In genomic region chr2:57116366-57117200, GRCm38 (mm10) we compare ENCODE assay signal across 8 mouse cellular contexts. TPM values are rescaled to one million over a fixed set of nuclear protein-coding genes. Genes with fewer than 3 reads are reported as not detected.
DNase-seq lines count a peak whose midpoint lies in the region; ATAC-seq lines count a peak whose summit lies in the region.

No protein-coding gene starts in this region.

- H3K36me3 ChIP-seq in embryonic facial prominence, embryonic 15.5 days, result no peaks in the 10 kb centered on the region
- no peaks in the 10 kb centered on the region for H3K36me3 ChIP-seq in heart, embryonic 10.5 days
- H3K36me3 ChIP-seq in liver, embryonic 12.5 days, result peaks cover 3% of the 10 kb centered on the region; the same call in 1 of the 2 replicates

- peaks cover 24% of the 10 kb centered on the region for H3K4me1 ChIP-seq in embryonic facial prominence, embryonic 15.5 days
- peaks cover 17% of the 10 kb centered on the region for H3K4me1 ChIP-seq in heart, embryonic 10.5 days
- peaks cover 35% of the 10 kb centered on the region for H3K4me1 ChIP-seq in liver, embryonic 12.5 days

- peak overlapping the region; percentile 87 for H3K27ac ChIP-seq in embryonic facial prominence, embryonic 15.5 days (replicated peaks)
- H3K27ac ChIP-seq in heart, embryonic 10.5 days, result peak overlapping the region; percentile 91
- H3K27ac ChIP-seq in liver, embryonic 12.5 days, result peak overlapping the region; percentile 73

- WGBS in embryonic facial prominence, embryonic 15.5 days, result under 1% methylated on average over 46 of the region's 47 CpGs
- WGBS in heart, embryonic 10.5 days, result under 1% methylated on average over 47 of the region's 47 CpGs
- under 1% methylated on average over 47 of the region's 47 CpGs for WGBS in liver, embryonic 12.5 days (ENCODE audit: insufficient replicate concordance)

- DNase-seq in CD4-positive, CD25-positive, alpha-beta regulatory T cell, adult 2 months (ENCODE audit: low read depth, low spot score), result peak; percentile 85
- DNase-seq in adrenal gland, postnatal 36 days, result peak; percentile 87 to 92
- peak; percentile 92 for DNase-seq in heart, embryonic 10.5 days (ENCODE audit: low spot score)
- peak; percentile 73 for DNase-seq in kidney, adult 9 months
- DNase-seq in naive thymus-derived CD4-positive, alpha-beta T cell, adult 2 months (ENCODE audit: low read depth), result peak; percentile 68
- peak; percentile 49 for DNase-seq in telencephalon, adult 2 months (ENCODE audit: low read depth, low spot score)

- peak overlapping the region; percentile 40 for H3K9ac ChIP-seq in embryonic facial prominence, embryonic 15.5 days
- H3K9ac ChIP-seq in liver, embryonic 12.5 days, result peak overlapping the region; percentile 72

- H3K27me3 ChIP-seq in embryonic facial prominence, embryonic 15.5 days, result peaks cover 27% of the 10 kb centered on the region
- H3K27me3 ChIP-seq in heart, embryonic 10.5 days (ENCODE audit: insufficient read depth, poor library complexity, severe bottlenecking), result peaks cover 24% of the 10 kb centered on the region
- peaks cover 45% of the 10 kb centered on the region for H3K27me3 ChIP-seq in liver, embryonic 12.5 days (replicated peaks)

- H3K4me2 ChIP-seq in embryonic facial prominence, embryonic 15.5 days (replicated peaks), result peak overlapping the region; percentile 100
- H3K4me2 ChIP-seq in liver, embryonic 12.5 days, result peak overlapping the region; percentile 99

- no peaks in the 10 kb centered on the region for H3K9me3 ChIP-seq in embryonic facial prominence, embryonic 15.5 days (replicated peaks)
- H3K9me3 ChIP-seq in heart, embryonic 10.5 days, result no peaks in the 10 kb centered on the region
- no peaks in the 10 kb centered on the region for H3K9me3 ChIP-seq in liver, embryonic 12.5 days (replicated peaks)

- H3K4me3 ChIP-seq in embryonic facial prominence, embryonic 15.5 days (replicated peaks), result peak overlapping the region; percentile 79
- peak overlapping the region; percentile 91 for H3K4me3 ChIP-seq in heart, embryonic 10.5 days
- peak overlapping the region; percentile 76 for H3K4me3 ChIP-seq in liver, embryonic 12.5 days

- ATAC-seq in embryonic facial prominence, embryonic 15.5 days (ENCODE audit: insufficient number of reproducible peaks, low FRiP score, low TSS enrichment, low read depth), result peak; percentile 68
- ATAC-seq in liver, embryonic 12.5 days, result peak; percentile 64

RNA-seq across cellular contexts. Expression of gene Nr4a2, which starts 7.2 kb away (rescaled TPM):
- 10 to 100 TPM; 39.1 to 74.4 TPM for total RNA-seq in adrenal gland, postnatal 36 days (2021)
- polyA plus RNA-seq in embryonic facial prominence, embryonic 15.5 days (2015; fragmentation: Nextera tagmentation; extraction: Ambion mirVana), result 9.0 and 10.7 TPM in 2 replicates
- polyA plus RNA-seq in heart, embryonic 10.5 days (2016; fragmentation: Nextera tagmentation; extraction: Ambion mirVana), result 2.3 and 3.4 TPM in 2 replicates
- 0.90 and 0.99 TPM in 2 replicates for polyA plus RNA-seq in liver, embryonic 12.5 days (2016; fragmentation: Nextera tagmentation; extraction: Ambion mirVana)

Comparison
In these comparisons a context has a peak if more than half of its experiments do, and no peak if none do; other contexts are left out.
1. Peak in every context shown above with its lines: DNase-seq, ATAC-seq, H3K4me3 ChIP-seq and H3K27ac ChIP-seq.